Mouse (Mus musculus): ENCODE measurements around the gene Vrtn. TPM values are rescaled to one million over a fixed set of nuclear protein-coding genes. Genes with fewer than 3 reads are reported as not detected.

Gene Vrtn
- total RNA-seq (2022): not detected

GRCm38 (mm10) chr12:84640654-84641053, at the start of gene Vrtn:
Gene Vrtn, plus strand, starts transcription at chr12:84641019.
- no peak for DNase-seq

GRCm38 (mm10) chr12:84598324-84598723, 42.5 kb upstream of the Vrtn start:
- DNase-seq: no peak

DNA sequence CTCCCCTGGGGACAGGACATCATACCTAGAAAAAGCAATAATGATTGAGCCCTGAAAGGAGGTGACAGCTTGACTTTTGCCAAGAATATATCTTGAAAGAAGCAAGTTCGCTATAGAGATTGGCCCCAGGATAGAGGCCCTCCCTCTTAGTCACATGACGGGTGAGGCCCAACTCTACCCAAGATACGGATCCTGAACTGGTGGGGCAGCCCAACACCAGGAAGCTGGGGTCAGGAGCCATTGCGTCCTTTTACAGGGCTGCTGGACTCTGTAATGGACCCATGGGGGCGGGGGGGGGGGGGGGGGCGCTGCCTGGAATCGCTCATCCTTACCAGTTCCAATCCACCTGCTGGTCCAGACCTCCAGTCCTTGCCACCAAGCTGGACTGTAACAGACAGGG, 36.8 kb upstream of the Vrtn start:
- no peak for DNase-seq

GRCm38 (mm10) chr12:84605860-84606259, 35.0 kb upstream of the Vrtn start:
- no peak for DNase-seq

GRCm38 (mm10) chr12:84611718-84612117, 29.1 kb upstream of the Vrtn start:
- DNase-seq: no peak

GRCm38 (mm10) chr12:84612518-84612917, 28.3 kb upstream of the Vrtn start:
- DNase-seq: no peak

GRCm38 (mm10) chr12:84614001-84614400, 26.8 kb upstream of the Vrtn start:
- no peak for DNase-seq

DNA sequence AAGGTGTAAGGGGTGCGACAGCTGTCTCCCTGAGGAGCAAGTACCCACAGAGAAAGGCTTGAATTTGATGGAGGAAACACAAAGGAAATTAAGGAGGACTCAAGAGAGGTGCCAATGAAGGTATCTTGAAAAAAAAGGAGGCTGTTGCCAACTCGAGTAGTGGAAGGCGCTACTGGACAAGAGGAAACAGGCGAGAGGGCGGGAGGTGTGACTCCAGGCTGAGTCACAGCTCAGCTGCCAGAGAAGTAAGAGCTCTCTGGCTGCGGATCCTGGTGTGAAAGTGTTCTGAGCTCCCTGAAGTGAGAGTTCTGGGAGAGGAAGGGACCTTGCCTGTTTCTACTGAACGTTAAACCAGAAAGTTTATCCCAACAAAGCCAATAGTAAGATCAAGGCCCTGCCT, 26.3 kb upstream of the Vrtn start:
- no peak for DNase-seq

DNA sequence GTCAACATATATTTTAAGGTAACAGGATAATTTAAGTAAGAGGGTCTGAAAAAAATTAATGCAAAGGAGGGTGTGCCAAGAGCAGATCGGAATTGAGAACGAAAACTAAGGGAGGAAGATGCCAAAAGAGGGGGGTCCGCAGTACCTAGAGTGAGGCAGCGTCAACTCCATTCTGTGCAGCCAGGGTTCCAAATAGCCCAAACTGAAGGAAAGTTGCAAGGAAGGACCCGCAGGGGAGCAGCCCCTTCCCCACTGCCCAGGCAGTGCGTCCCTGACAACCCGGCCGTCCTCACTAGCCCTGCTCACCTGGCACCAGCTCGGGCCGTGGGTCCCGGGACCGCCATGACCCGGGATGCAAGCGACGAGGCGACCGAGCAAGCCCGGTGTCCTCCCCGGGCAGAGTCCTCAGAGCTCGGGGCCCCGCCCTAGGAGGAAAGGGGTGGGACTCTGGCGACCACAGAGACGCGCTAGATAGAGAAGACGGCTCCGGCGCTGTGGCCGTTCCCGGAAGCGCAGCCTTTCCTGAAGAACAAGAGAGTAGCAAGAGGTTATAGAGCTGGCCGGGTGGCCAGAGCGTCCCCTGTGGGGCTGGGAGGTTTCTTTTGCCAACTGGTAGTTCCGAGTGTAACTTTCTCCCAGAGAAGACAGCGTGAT, 23.7 kb upstream of the Vrtn start, which contains the start of gene Abcd4:
TSS of gene Abcd4 (minus strand) at position 437 of the 654 bp plus-strand sequence.
- DNase-seq: peak; percentile 94

GRCm38 (mm10) chr12:84617663-84618062, 23.2 kb upstream of the Vrtn start:
- DNase-seq: peak; percentile 10

DNA sequence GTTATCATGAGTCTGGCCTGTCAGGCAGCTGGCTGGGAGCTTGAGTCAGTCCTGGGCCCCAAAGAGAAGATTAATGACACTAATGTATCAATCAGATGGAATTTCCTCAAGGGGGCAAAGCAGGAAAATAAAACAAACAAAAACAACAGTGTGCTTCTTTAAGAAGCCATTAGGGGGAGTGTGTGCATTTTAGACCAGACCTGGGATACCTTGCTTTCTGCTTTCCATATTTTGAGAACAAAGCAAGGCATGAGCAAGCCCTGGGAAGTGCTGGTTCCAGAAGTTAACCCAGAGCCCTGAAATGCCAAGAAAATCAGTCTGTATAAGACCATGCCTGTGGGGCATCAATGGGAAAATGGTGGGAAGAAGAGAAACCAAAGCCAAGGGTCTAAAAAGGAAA, 19.8 kb upstream of the Vrtn start:
- no peak for DNase-seq

GRCm38 (mm10) chr12:84624601-84625000, 16.2 kb upstream of the Vrtn start:
- DNase-seq: no peak

DNA sequence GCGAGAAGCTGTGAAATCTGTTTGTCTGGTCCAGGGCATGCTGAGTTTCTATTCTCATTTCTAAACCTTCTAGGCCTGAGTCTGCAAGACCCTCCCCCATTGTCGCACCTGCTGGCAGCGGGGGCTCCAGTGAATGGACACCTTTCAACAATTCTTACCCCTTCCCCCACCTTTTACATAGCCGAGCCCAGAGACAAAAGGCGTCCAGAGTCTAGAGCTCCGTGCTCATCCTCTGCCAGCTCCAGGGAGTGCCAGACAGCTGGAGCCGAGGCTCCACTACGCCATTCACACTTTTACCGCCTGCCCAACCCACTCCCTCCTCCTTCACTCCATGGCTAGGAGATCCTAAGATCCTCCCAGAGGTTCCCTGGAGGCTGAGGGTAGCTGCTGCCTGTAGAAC, 15.7 kb upstream of the Vrtn start:
- DNase-seq: no peak

- DNase-seq: no peak
Measured at GRCm38 (mm10) chr12:84631867-84632266, 9.0 kb upstream of the Vrtn start.

- no peak for DNase-seq
Measured at GRCm38 (mm10) chr12:84640253-84640652, 566 bp upstream of the Vrtn start.

DNA sequence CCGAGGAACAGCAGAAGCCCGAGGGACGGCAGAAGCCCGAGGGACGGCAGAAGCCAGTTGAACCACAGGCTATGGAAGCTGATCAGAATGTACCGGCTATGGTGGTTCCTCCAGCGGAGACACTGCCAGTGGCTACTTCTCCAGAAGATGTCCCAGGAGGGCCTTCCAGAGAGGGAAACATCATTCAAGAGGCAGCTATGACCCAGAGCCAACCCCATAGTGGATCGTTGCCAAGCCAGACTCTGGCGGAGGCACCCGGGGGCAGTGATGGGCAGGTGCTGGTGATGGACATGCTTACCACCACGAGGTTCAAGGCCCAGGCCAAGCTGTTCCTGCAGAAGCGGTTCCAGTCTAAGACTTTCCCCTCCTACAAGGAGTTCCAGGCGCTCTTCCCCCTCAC, 9.4 kb downstream of the Vrtn start:
- no peak for DNase-seq

- peak; percentile 12 for DNase-seq
Measured at GRCm38 (mm10) chr12:84653912-84654311, 13.1 kb downstream of the Vrtn start.

GRCm38 (mm10) chr12:84670555-84670954, 29.7 kb downstream of the Vrtn start:
- DNase-seq: no peak

DNA sequence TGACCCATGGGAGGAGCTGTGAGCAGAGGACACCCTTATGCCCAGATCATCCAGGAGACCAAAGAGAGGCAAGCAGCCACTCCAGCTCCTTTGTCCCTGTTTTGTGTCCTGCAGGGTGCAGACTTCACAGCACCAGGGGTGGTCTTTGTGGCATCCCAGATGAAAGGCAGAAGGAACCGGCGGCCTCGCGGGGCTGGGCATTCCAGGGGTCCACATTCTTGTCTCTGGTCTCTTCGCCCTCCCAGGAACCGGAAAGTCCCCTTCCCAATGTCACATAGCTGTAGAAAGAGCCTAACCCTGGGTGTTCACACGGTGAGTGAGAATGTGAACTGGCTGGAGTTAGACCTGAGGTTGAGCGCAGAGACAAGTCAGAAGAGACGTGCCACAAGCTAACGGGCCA, 30.8 kb downstream of the Vrtn start:
- no peak for DNase-seq

DNA sequence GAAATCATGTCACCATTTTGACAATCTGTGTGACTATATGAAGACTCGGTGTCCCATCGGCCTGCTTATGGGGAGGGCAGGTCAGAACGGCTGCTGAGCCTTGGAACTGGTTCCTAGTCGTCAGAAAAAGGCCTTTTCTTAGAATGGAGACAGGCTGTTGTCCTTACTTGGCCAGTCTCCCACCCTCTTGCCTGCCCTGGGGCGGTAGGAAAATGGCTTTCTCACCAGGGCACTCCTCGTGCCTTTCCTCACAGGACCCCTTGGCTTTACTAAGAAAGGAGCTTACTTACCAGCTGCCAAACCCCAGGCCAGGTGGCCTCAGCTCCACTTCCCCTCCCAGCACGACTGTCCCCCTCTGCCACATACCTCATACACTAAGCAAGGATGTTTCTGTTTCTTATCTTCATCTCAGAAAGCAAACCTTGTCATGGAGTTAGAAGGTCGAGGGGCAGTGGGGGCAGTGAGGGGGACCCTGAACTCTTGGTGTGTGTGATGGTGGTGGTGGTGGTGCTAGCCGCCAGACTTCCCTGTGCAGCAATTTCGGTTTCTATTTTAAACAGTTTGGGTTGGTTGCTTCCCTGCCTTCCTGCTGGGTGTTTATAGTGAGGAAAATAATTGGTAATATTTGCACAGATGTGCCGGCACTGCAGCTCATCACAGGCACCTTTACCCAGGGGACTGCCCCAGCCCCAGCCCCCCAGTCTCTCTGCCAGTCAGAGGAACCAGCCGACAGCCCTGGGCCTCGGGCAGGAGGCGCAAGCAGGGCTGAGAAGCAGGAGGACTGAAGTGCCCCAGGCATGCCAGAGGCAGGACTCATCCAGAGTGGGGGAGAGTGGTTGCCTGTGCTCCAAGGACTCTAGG, 34.1 kb downstream of the Vrtn start:
- no peak for DNase-seq

DNA sequence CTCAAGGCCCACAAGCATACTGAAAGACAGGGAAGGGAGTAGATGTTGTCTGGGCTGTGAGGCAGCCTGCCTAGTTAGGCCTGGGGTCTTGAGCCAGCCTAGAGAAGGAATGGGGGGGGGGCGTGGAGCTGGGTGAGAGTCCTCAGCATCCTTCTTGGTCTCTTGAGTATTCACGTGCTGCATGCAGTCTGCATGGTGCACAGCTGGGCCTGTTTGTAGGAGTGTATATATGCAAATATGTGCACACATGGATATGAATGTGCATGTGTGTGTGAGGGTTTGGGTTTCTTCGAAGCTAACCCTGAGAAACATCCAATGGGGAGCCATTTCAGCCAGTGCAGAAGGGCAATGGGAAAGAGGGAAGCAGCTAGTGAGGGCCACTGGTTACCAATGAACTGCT, 35.2 kb downstream of the Vrtn start:
- no peak for DNase-seq

DNA sequence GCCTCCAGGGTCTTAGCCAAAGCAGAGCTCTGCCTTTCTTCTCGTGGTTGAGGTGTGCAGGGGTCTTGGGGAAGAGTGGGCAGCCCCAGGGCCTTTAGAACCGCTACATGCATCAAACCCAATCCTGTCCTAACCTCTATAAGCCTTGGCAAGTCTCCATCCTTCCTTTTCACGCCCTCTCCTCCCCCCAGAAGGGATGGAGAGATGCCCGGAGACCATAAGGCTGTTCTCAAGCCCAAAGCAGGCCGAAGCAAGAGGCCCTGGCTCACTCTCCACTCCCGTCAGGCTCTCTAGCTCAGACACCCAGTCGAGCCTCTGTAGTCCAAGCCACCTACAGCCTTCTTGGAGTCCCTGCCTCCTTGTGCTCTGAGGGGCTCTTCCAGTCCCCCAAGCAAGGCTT, 43.8 kb downstream of the Vrtn start:
- no peak for DNase-seq

GRCm38 (mm10) chr12:84686176-84686575, 45.4 kb downstream of the Vrtn start:
- no peak for DNase-seq

GRCm38 (mm10) chr12:84687531-84687930, 46.7 kb downstream of the Vrtn start:
- DNase-seq: no peak

Measured in adrenal gland, adult 8-10 months (tissue).